Mouse (Mus musculus) kidney, adult 2 months (tissue): ENCODE results near the gene Eppin.

Experiments used
- CTCF ChIP-seq: fragments of 200-500 bp; conservative IDR thresholded peaks from 2 replicates; pipeline ENCODE4 v1.5.1; 2011; ENCODE audit warnings: low read depth, mild to moderate bottlenecking, control low read depth, low read length, moderate library complexity, mixed read lengths; ENCODE audit not compliant: insufficient read depth, insufficient read length
- POLR2A ChIP-seq: fragments of 200-500 bp; IDR thresholded peaks from one replicate; pipeline ENCODE4 v1.6.1; 2011; ENCODE audit warnings: low read depth, low read length, control low read depth

DNA sequence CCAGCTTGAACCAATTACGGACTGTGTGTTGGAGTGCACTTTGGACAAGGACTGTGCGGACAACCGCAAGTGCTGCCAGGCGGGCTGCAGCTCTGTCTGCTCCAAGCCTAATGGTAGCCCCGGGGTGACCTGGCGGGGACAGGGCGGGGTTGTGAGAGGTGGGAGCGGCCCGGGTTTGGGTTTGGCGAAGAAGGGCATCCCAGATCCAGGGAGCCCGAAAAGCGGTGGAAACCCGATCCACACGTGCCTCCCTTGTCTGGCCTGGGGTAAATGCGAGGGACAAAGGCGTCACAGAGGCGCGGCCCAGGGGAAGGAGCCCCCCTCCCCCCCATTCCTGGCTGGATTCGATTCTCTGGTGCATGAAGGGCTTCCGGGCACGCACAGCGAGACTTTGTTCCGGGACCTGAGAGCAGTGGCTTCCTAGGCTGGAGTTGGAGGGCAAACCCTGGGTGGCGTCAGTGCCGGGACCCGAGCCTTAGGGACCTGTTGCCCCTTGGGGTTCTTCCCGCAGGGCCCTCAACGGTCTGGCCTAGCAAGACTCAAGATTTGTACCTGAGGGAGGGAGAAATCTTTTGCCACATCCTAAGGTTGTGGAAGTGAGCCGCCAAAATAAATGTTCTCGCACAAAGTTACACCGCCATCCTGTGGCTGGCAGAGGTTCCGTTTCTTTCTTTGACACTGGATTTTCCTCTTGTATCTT lies 29.9 kb downstream of the Eppin start:
- TF ChIP-seq CTCF, result peak; percentile 54
- no peak for TF ChIP-seq POLR2A
